Mouse (Mus musculus) erythroblast, embryonic 14.5 days (primary cell): ENCODE measurements around the gene Podxl.

Source experiments
- GATA1 ChIP-seq: IDR thresholded peaks from 2 replicates; pipeline ENCODE4 v1.6.1; 2012; ENCODE audit warnings: low read length, inconsistent platforms, mixed read lengths
- TAL1 ChIP-seq: IDR thresholded peaks from 3 replicates; pipeline ENCODE4 v1.6.1; 2012; ENCODE audit warnings: low read length, inconsistent platforms, mixed read lengths

- TF ChIP-seq GATA1 (no peak), TAL1 (no peak)
Observed at GRCm38 (mm10) chr6:31544318-31544717, 19.5 kb downstream of the Podxl start.
